Mouse (Mus musculus): ENCODE measurements at regions not wholly inside any gene's neighbourhood (a gene's known extent, or its start where the extent isn't known, plus 50 kb on each side); places are given as distances from the start of the nearest gene placed in this dataset.

DNA sequence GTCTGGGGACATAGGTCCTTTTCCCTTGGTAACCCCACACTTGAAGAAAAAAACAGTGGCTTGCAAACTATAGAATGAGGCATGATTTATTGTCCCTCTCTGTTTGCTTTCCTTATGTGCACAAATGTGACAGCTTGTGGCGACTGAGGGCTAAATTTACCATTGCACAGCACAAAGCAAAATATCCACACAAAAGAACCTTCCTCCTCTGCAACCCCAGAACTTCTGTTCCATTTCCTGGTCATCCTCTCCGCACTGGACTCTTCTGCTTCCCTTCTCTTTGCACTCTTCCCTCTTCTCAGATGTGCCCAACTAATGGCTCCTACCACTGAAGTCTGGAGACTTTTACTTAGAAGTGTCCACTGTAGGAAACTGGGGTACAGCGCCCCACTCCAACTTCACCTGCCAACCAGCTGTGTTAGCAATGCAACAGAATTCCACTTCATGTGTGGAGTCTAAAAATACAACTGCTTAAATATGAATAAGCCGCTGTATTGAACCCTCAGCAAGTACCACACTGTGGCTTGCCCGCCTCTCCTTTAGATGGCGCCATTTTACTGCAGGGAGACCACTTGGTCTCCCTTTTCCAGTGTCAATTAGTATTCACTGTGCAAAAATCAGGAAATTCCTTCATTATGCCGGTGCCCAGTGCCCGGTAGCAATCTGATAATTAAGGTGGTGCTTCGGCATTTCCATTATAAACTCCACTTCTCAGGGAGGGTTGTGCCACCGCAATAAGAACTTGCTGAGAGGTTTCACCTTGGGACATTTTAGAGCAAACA, 199.6 kb downstream of the Foxa2 start:
- Histone ChIP-seq H3K4me1 (no peaks in the 10 kb centered on the region), H3K9ac (no peak overlapping the region), H3K4me3 (no peak overlapping the region), H3K36me3 (no peaks in the 10 kb centered on the region), H3K27me3 (peaks cover 20% of the 10 kb centered on the region), H3K4me2 (replicated peaks) (no peak overlapping the region), H3K27ac (no peak overlapping the region), H3K9me3 (replicated peaks) (no peaks in the 10 kb centered on the region)
- no peak for ATAC-seq (ENCODE audit: low FRiP score)
- WGBS = 27% methylated on average over 10 of the region's 10 CpGs

DNA sequence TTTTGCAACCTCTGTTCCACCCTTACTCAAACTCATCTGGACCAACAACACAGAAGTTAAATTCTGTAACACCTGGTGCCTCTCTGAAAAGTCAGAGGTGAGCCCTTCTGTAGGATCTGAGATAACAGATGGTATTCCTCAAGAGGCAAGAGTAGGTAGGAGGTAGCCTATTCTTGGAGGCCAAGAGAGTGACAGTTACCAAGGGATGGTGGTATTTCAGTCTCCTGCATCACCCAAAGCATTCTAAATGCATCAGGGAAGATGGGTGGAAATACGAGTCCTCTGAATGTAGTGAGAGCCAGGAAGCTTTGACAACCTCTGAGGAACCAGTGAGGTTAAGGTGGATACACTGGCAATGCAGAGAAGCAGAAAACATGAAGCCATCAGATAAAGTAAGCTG, 201.5 kb downstream of the Foxa2 start:
- ATAC-seq (ENCODE audit: low FRiP score) = no peak
- Histone ChIP-seq H3K36me3 (no peaks in the 10 kb centered on the region), H3K4me3 (no peak overlapping the region), H3K4me1 (no peaks in the 10 kb centered on the region), H3K27ac (no peak overlapping the region), H3K9me3 (replicated peaks) (no peaks in the 10 kb centered on the region), H3K4me2 (replicated peaks) (no peak overlapping the region), H3K27me3 (peaks cover 19% of the 10 kb centered on the region), H3K9ac (no peak overlapping the region)
- 49% methylated on average over 1 of the region's 1 CpGs for WGBS

DNA sequence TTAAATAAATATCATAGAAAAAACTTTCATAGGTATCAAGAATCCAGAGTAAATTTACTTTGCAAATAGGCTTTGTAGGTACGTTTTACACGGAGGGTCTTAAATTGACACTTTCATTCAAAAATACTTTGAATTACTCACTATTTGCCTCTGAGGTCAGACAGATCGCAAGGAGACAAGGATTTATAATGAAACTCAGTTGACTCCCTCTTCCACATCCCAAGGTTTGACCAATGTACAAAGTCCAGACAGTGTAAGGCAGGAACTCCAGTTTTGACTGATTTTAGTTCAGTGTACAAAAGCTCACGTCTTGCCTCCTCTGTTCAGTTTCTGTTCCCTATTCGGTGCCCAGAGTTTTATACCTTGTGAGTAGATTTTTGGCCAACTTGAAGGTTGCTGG, 205.8 kb downstream of the Foxa2 start:
- Histone ChIP-seq H3K27ac (no peak overlapping the region), H3K4me3 (no peak overlapping the region), H3K36me3 (no peaks in the 10 kb centered on the region), H3K4me2 (replicated peaks) (no peak overlapping the region), H3K9ac (no peak overlapping the region), H3K4me1 (no peaks in the 10 kb centered on the region), H3K27me3 (peaks cover 8% of the 10 kb centered on the region; the same call in 1 of the 2 replicates), H3K9me3 (replicated peaks) (no peaks in the 10 kb centered on the region)
- WGBS = 88% methylated on average over 5 of the region's 5 CpGs
- ATAC-seq (ENCODE audit: low FRiP score) = no peak

- Histone ChIP-seq H3K27ac (no peak overlapping the region), H3K36me3 (no peaks in the 10 kb centered on the region), H3K9ac (no peak overlapping the region), H3K9me3 (replicated peaks) (no peaks in the 10 kb centered on the region), H3K4me2 (replicated peaks) (no peak overlapping the region), H3K4me1 (no peaks in the 10 kb centered on the region), H3K4me3 (no peak overlapping the region), H3K27me3 (0 out of 2 replicates have a peak, but pooled peaks cover 3% of the 10 kb centered on the region)
- 86% methylated on average over 4 of the region's 4 CpGs for WGBS
- no peak for ATAC-seq (ENCODE audit: low FRiP score)
Observed at GRCm38 (mm10) chr2:147838613-147839012, 208.2 kb downstream of the Foxa2 start.

DNA sequence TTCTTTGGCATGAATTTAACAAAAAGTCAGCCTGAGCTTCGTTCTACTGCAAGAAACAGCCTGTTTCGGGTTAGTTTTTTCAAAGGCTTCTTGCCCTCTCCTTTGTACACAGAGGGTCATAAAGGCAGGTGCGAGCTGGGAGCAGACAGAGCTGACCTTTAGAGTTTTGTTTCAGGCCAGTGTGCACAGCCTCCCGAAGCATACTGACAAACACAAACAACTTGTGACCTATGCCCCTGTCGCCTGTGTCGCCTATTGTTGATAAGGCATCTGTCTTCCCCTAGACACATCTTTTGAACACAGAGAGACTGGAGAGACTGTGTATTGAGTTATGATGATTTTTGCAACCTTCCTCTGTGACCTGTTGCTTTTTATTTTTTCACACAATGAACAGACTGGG, 216.2 kb downstream of the Foxa2 start:
- ATAC-seq (ENCODE audit: low FRiP score) = no peak
- H3K27ac ChIP-seq = no peak overlapping the region
- no peaks in the 10 kb centered on the region for H3K36me3 ChIP-seq
- peaks cover 3% of the 10 kb centered on the region; the same call in 1 of the 2 replicates for H3K4me1 ChIP-seq
- no peak overlapping the region for H3K4me2 ChIP-seq (replicated peaks)
- no peak overlapping the region for H3K4me3 ChIP-seq
- H3K9me3 ChIP-seq (replicated peaks) = no peaks in the 10 kb centered on the region
- H3K9ac ChIP-seq = no peak overlapping the region
- H3K27me3 ChIP-seq = peaks cover 3% of the 10 kb centered on the region; the same call in 1 of the 2 replicates
- 10% methylated on average over 6 of the region's 6 CpGs for WGBS

DNA sequence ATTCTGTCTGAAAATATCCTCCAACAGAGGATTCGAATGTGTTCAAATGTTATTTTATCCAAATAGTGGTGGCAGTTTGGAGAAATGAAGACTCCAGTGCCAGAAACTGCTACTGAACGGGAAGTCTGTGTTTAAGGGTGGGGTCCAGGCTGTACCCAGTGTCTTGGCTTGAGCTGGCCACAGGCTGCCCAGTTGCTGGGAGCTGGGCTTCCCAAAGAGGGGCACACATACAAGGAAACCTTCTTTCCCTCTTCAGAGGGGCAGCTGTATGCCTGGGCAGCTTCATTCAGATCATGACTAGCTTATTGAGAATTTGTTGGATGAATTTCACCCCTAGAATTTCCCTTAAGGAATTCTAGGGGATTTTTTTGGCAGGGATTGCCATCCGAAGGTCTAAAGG, 229.8 kb downstream of the Foxa2 start:
- Histone ChIP-seq H3K9me3 (replicated peaks) (no peaks in the 10 kb centered on the region), H3K27ac (no peak overlapping the region), H3K9ac (no peak overlapping the region), H3K4me3 (no peak overlapping the region), H3K4me2 (replicated peaks) (no peak overlapping the region), H3K4me1 (no peaks in the 10 kb centered on the region), H3K36me3 (no peaks in the 10 kb centered on the region), H3K27me3 (no peaks in the 10 kb centered on the region)
- no peak for ATAC-seq (ENCODE audit: low FRiP score)
- WGBS = 83% methylated on average over 3 of the region's 3 CpGs

DNA sequence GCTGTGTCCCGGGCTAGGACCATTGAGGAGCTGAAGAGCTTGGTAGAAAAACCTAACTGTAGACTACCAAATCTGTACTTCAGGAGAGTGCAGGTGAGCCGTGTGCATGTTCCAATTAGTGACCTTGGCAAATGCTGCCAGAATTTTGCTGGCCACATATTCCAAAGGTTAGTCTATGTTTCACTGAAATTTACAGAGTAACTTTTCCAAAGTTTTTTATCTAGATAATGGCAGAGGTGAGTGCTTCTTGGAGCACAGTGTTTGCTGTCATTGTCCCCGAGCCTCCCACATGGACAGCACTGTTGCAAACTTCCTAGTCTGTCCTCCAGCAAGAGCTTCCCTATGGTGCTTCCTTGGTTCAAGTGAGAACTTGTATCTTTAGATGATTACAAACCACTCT, 232.5 kb downstream of the Foxa2 start:
- no peak for ATAC-seq (ENCODE audit: low FRiP score)
- Histone ChIP-seq H3K4me1 (no peaks in the 10 kb centered on the region), H3K27me3 (no peaks in the 10 kb centered on the region), H3K9ac (no peak overlapping the region), H3K27ac (no peak overlapping the region), H3K36me3 (no peaks in the 10 kb centered on the region), H3K4me3 (no peak overlapping the region), H3K4me2 (replicated peaks) (no peak overlapping the region), H3K9me3 (replicated peaks) (no peaks in the 10 kb centered on the region)
- 84% methylated on average over 3 of the region's 3 CpGs for WGBS

GRCm38 (mm10) chr2:147813516-147813915, 233.3 kb downstream of the Foxa2 start:
- ATAC-seq (ENCODE audit: low FRiP score) = no peak
- 87% methylated on average over 2 of the region's 2 CpGs for WGBS

GRCm38 (mm10) chr2:147808036-147808675, 238.6 kb downstream of the Foxa2 start:
- Histone ChIP-seq H3K27me3 (peaks cover 28% of the 10 kb centered on the region), H3K4me2 (replicated peaks) (no peak overlapping the region), H3K9me3 (replicated peaks) (no peaks in the 10 kb centered on the region), H3K27ac (no peak overlapping the region), H3K4me3 (no peak overlapping the region), H3K36me3 (no peaks in the 10 kb centered on the region), H3K4me1 (no peaks in the 10 kb centered on the region), H3K9ac (no peak overlapping the region)
- 43% methylated on average over 5 of the region's 5 CpGs for WGBS
- no peak for ATAC-seq (ENCODE audit: low FRiP score)

More at GRCm38 (mm10) chr2:147813516-147813915, 233.3 kb downstream of the Foxa2 start:
- Histone ChIP-seq H3K27ac (no peak overlapping the region), H3K9ac (no peak overlapping the region), H3K4me3 (no peak overlapping the region), H3K27me3 (peaks cover 3% of the 10 kb centered on the region; the same call in 1 of the 2 replicates), H3K4me1 (no peaks in the 10 kb centered on the region), H3K36me3 (no peaks in the 10 kb centered on the region), H3K4me2 (replicated peaks) (no peak overlapping the region), H3K9me3 (replicated peaks) (no peaks in the 10 kb centered on the region)

DNA sequence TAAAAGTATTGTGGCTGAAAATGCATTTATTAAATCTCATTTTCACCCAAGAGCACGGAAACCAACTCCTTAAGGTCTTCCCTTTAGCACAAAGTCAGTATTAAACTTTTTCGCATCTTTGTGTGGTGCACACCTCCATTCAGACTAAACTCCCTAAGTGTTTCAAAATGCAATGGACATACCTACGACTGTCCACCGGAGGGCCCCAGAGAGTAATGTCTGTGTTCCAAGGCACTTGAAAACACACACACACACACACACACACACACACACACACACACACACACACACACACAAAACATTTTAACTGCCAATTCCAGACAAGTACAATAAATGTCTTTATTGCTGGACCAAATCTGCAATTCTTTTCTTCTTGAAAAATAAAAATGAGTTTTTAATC, 243.7 kb downstream of the Foxa2 start:
- Histone ChIP-seq H3K27ac (no peak overlapping the region), H3K4me2 (replicated peaks) (no peak overlapping the region), H3K36me3 (no peaks in the 10 kb centered on the region), H3K9ac (no peak overlapping the region), H3K4me1 (no peaks in the 10 kb centered on the region), H3K9me3 (replicated peaks) (no peaks in the 10 kb centered on the region), H3K4me3 (no peak overlapping the region), H3K27me3 (peaks cover 21% of the 10 kb centered on the region; the same call in 1 of the 2 replicates)
- ATAC-seq (ENCODE audit: low FRiP score) = no peak
- WGBS = 24% methylated on average over 4 of the region's 4 CpGs

GRCm38 (mm10) chr2:147791434-147791833, 255.3 kb downstream of the Foxa2 start:
- H3K9me3 ChIP-seq (replicated peaks) = no peaks in the 10 kb centered on the region

DNA sequence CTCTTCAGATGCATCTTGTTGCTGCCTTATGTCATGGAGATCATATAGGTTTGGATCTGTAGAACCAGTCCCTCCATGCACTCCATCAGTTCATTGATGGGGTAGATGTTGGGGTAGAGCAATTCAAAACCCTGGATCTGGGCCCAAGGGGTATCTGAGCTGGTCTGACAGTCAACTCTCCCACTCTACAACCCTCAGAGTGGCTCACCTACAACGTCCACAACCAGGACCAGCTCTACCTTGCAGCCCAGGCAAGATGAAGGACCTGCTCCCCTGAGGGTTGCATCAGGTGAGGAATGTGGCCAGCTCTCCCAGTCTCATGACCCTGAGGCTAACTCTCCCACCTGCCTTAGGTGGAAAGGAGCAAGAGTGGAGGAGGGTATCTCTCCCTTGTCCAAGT, 256.9 kb downstream of the Foxa2 start:
- Histone ChIP-seq H3K4me1 (no peaks in the 10 kb centered on the region), H3K36me3 (no peaks in the 10 kb centered on the region), H3K9ac (no peak overlapping the region), H3K27ac (no peak overlapping the region), H3K4me2 (replicated peaks) (no peak overlapping the region), H3K4me3 (no peak overlapping the region), H3K27me3 (peaks cover 8% of the 10 kb centered on the region; the same call in 1 of the 2 replicates), H3K9me3 (replicated peaks) (no peaks in the 10 kb centered on the region)
- no peak for ATAC-seq (ENCODE audit: low FRiP score)
- WGBS = 63% methylated on average over 1 of the region's 1 CpGs

More at GRCm38 (mm10) chr2:147791434-147791833, 255.3 kb downstream of the Foxa2 start:
- Histone ChIP-seq H3K9ac (no peak overlapping the region), H3K36me3 (no peaks in the 10 kb centered on the region), H3K4me2 (replicated peaks) (no peak overlapping the region), H3K27ac (no peak overlapping the region), H3K4me1 (no peaks in the 10 kb centered on the region), H3K4me3 (no peak overlapping the region), H3K27me3 (peaks cover 8% of the 10 kb centered on the region; the same call in 1 of the 2 replicates)
- 81% methylated on average over 8 of the region's 8 CpGs for WGBS
- ATAC-seq (ENCODE audit: low FRiP score) = no peak

All from hindbrain, embryonic 12.5 days (tissue).